ENCODE assay signal across 24 mouse cellular contexts in the genomic region with DNA sequence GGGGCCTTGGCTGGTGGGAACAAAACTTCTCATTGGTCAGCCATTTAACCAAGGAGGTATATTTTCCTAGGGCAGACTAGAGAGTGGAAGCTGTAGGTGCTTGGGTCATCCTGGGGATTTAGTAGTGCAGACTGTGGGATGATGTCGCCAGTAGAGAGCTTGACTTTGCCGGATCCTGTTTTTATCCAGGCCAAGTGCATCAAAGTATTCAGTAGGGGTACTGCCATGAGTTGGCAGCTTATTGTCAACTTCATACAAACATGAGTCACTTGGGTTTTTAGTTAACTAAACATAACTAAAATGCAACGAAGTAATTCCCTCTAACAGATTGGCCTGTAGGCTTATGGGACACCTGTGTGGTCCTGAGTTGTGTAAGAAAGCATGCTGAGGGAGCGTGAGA.
A peak's percentile ranks its signal among the peaks of the same experiment; 100 is the strongest.
DNase-seq lines count a peak whose midpoint lies in the region; ATAC-seq and TF ChIP-seq lines count a peak whose summit lies in the region.
"Had no signal": no experiment of that assay in that cellular context is flagged by ENCODE, and none has a peak within 500 bp of the region (broad histone marks: within the 10 kb centered on the region; RNA-seq: fewer than 3 reads in every experiment).

No protein-coding gene starts in this region.

- CTCF ChIA-PET in Patski (lab: Charles Lee): interaction anchor here (1.2 to 2.2 kb wide), 6 partner anchors 10 to 271 kb away, joined by 3 to 9 read pairs (median 4); no protein-coding TSS in a partner anchor

- no peaks in the 10 kb centered on the region for H3K9me3 ChIP-seq in limb, embryonic 11.5 days (ENCODE audit: control insufficient read depth, low read length)
- H3K9me3 ChIP-seq in limb, embryonic 10.5 days (replicated peaks): no peaks in the 10 kb centered on the region
- H3K9me3 ChIP-seq: embryonic facial prominence, embryonic 13.5 days; embryonic facial prominence, embryonic 15.5 days; forebrain, embryonic 10.5 days; forebrain, embryonic 12.5 days; G1E had no signal

- peak; percentile 17 for DNase-seq in limb, embryonic 11.5 days (ENCODE audit: low spot score)
- DNase-seq in limb, embryonic 10.5 days (ENCODE audit: low spot score): no peak
- DNase-seq in Patski (ENCODE audit: low read depth, low spot score): peak; percentile 95
- DNase-seq in cerebellum, adult 2 months: no peak
- no peak for DNase-seq in cerebellum, postnatal 10 days
- DNase-seq in testis, postnatal 10 days (ENCODE audit: low spot score): no peak
- DNase-seq: adrenal gland, postnatal 10 days; adrenal gland, postnatal 36 days; B cell, adult 2 months; cerebellum, adult 11-12 months; cerebellum, adult 8-10 months; cerebellum, adult 9-11 months; cerebellum, postnatal 25 days had no signal

- in situ Hi-C loops in Patski (cut with MboI; ENCODE audit: low pct_unique_long_range_greater_than_20kb): loop anchor here (5.0 kb wide), 1 partner anchor 276 kb away; no protein-coding TSS in a partner anchor

- H3K9ac ChIP-seq in limb, embryonic 11.5 days (ENCODE audit: low read length): no peak overlapping the region
- H3K9ac ChIP-seq: embryonic facial prominence, embryonic 13.5 days; embryonic facial prominence, embryonic 15.5 days; forebrain, embryonic 12.5 days had no signal

- no peak overlapping the region for H3K4me3 ChIP-seq in limb, embryonic 11.5 days (ENCODE audit: low read depth, low read length)
- H3K4me3 ChIP-seq in limb, embryonic 10.5 days: no peak overlapping the region
- H3K4me3 ChIP-seq in myocyte: no peak overlapping the region
- H3K4me3 ChIP-seq in cerebellum, adult 2 months (replicated peaks; ENCODE audit: insufficient read depth, low read depth, low read length): no peak overlapping the region
- H3K4me3 ChIP-seq: embryonic facial prominence, embryonic 13.5 days; embryonic facial prominence, embryonic 15.5 days; erythroblast, embryonic 14.5 days; forebrain, embryonic 10.5 days; forebrain, embryonic 12.5 days had no signal

- POLR2A ChIA-PET in Patski (lab: Charles Lee): interaction anchor here (0.6 to 1.1 kb wide), 2 partner anchors 110 to 149 kb away, joined by 3 read pairs; no protein-coding TSS in a partner anchor

- H3K36me3 ChIP-seq in limb, embryonic 11.5 days (ENCODE audit: control insufficient read depth, insufficient read depth, low read length): no peaks in the 10 kb centered on the region
- no peaks in the 10 kb centered on the region for H3K36me3 ChIP-seq in limb, embryonic 10.5 days
- H3K36me3 ChIP-seq in myocyte (ENCODE audit: control insufficient read depth, insufficient read depth): no peaks in the 10 kb centered on the region
- H3K36me3 ChIP-seq: embryonic facial prominence, embryonic 15.5 days; forebrain, embryonic 10.5 days; forebrain, embryonic 12.5 days; G1E had no signal

- H3ac ChIP-seq in myocyte (ENCODE audit: control insufficient read depth, insufficient read length): no peak overlapping the region

- no peak for TF ChIP-seq CTCF in Patski (IDR thresholded peaks at IDR 0.05)
- TF ChIP-seq CTCF in cerebellum, adult 2 months (IDR thresholded peaks at IDR 0.05; ENCODE audit: borderline replicate concordance, insufficient read depth, low read depth, low read length): no peak

- no peak overlapping the region for H3K27ac ChIP-seq in limb, embryonic 11.5 days (replicated peaks; ENCODE audit: low read depth, low read length)
- no peak overlapping the region for H3K27ac ChIP-seq in limb, embryonic 10.5 days
- no peak overlapping the region for H3K27ac ChIP-seq in cerebellum, adult 2 months (ENCODE audit: insufficient read depth, low read length)
- H3K27ac ChIP-seq: embryonic facial prominence, embryonic 13.5 days; embryonic facial prominence, embryonic 15.5 days; forebrain, embryonic 10.5 days; forebrain, embryonic 12.5 days had no signal

- no peak for ATAC-seq in limb, embryonic 11.5 days (ENCODE audit: insufficient number of reproducible peaks, low FRiP score, low TSS enrichment, low read depth)
- peak; percentile 80 for ATAC-seq in Patski
- ATAC-seq: CD4-positive, CD25-positive, alpha-beta regulatory T cell, adult 4 months; forebrain, embryonic 14.5 days; forebrain, embryonic 16.5 days had no signal

- WGBS in limb, embryonic 11.5 days: 89% methylated on average over 4 of the region's 4 CpGs
- 93% methylated on average over 4 of the region's 4 CpGs for WGBS in limb, embryonic 10.5 days
- WGBS in cerebellum, adult 2 months: 78% methylated on average over 4 of the region's 4 CpGs

- 0 out of 2 replicates have a peak, but pooled peaks cover 4% of the 10 kb centered on the region for H3K4me1 ChIP-seq in limb, embryonic 11.5 days (ENCODE audit: control insufficient read depth, insufficient read depth, low read length)
- 0 out of 2 replicates have a peak, but pooled peaks cover 3% of the 10 kb centered on the region for H3K4me1 ChIP-seq in limb, embryonic 10.5 days
- no peaks in the 10 kb centered on the region; the same call in 1 of the 2 replicates for H3K4me1 ChIP-seq in cerebellum, adult 2 months (ENCODE audit: control insufficient read depth, insufficient read depth, low read length)
- H3K4me1 ChIP-seq: forebrain, embryonic 12.5 days had no signal

- no peaks in the 10 kb centered on the region for H3K79me2 ChIP-seq in myocyte (ENCODE audit: control insufficient read depth, insufficient read depth)

- H3K4me2 ChIP-seq in limb, embryonic 11.5 days (ENCODE audit: low read depth, severe bottlenecking): no peak overlapping the region
- H3K4me2 ChIP-seq in myocyte (ENCODE audit: low read depth): peak overlapping the region; percentile 12
- H3K4me2 ChIP-seq: embryonic facial prominence, embryonic 13.5 days; embryonic facial prominence, embryonic 15.5 days; forebrain, embryonic 12.5 days had no signal

- H3K27me3 ChIP-seq in limb, embryonic 11.5 days (ENCODE audit: control insufficient read depth, insufficient read depth, low read length): no peaks in the 10 kb centered on the region
- H3K27me3 ChIP-seq in limb, embryonic 10.5 days (ENCODE audit: low read depth, poor library complexity, severe bottlenecking): no peaks in the 10 kb centered on the region
- H3K27me3 ChIP-seq in Patski (no peaks in the 10 kb centered on the region), myocyte (ENCODE audit: control insufficient read depth, insufficient read depth, insufficient read length) (no peaks in the 10 kb centered on the region)
- H3K27me3 ChIP-seq in cerebellum, adult 2 months (ENCODE audit: control insufficient read depth, insufficient read depth, low read length): no peaks in the 10 kb centered on the region; the same call in 1 of the 2 replicates
- H3K27me3 ChIP-seq: CH12.LX; embryonic facial prominence, embryonic 13.5 days; embryonic facial prominence, embryonic 15.5 days; forebrain, embryonic 12.5 days had no signal

- no peak for TF ChIP-seq POLR2A in myocyte (IDR thresholded peaks at IDR 0.05; ENCODE audit: insufficient read length, low read depth)
- no peak for TF ChIP-seq POLR2A in cerebellum, adult 2 months (IDR thresholded peaks at IDR 0.05; ENCODE audit: borderline replicate concordance, insufficient read depth, low read length)

TF ChIP-seq in myocyte, 11 proteins besides CTCF, POLR2A, EP300 and RAD21:
- no peak for TF ChIP-seq USF1 (IDR thresholded peaks at IDR 0.05; ENCODE audit: low read depth)
- TF ChIP-seq POLR2AphosphoS2 (IDR thresholded peaks at IDR 0.05; ENCODE audit: insufficient read length, low read depth): no peak
- no peak for TF ChIP-seq TCF12 (IDR thresholded peaks at IDR 0.05; ENCODE audit: insufficient read depth, poor library complexity, severe bottlenecking)
- TF ChIP-seq MYOG (IDR thresholded peaks at IDR 0.05; ENCODE audit: control insufficient read depth in 1 of 3, insufficient read depth in 1 of 3, insufficient read length in 2 of 3, low read depth in 2 of 3): no peak
- TF ChIP-seq TCF3 (IDR thresholded peaks at IDR 0.05; ENCODE audit: insufficient read length, low read depth): no peak
- TF ChIP-seq E2F4 (IDR thresholded peaks at IDR 0.05; ENCODE audit: insufficient read depth): no peak
- no peak for TF ChIP-seq SRF (IDR thresholded peaks at IDR 0.05; ENCODE audit: control insufficient read depth, insufficient read length, low read depth)
- TF ChIP-seq MYOD1 (IDR thresholded peaks at IDR 0.05; ENCODE audit: control insufficient read depth in 1 of 3, insufficient read length in 2 of 3, low read depth in 2 of 3): no peak
- no peak for TF ChIP-seq CEBPB (IDR thresholded peaks at IDR 0.05; ENCODE audit: insufficient read depth, poor library complexity, severe bottlenecking)

Comparison
In these comparisons a context has a peak if more than half of its experiments do, and no peak if none do; other contexts are left out.
1. DNase-seq: peak in limb, embryonic 11.5 days (single experiment) and Patski (single experiment); none in limb, embryonic 10.5 days (single experiment), cerebellum, adult 2 months (0 of 2), cerebellum, postnatal 10 days (0 of 2) and testis, postnatal 10 days (single experiment).